Mouse (Mus musculus) neutrophil, adult 83 days (primary cell): ENCODE data around the gene Ccl28. TPM values are rescaled to one million over a fixed set of nuclear protein-coding genes. Genes with fewer than 3 reads are reported as not detected.

ENCODE experiments used
- total RNA-seq, 2 experiments: library from RNA; stranded (reverse); gene quantifications; one replicate each; pipeline ENCODE4 v1.2.4; 2023

Gene Ccl28
- not detected for total RNA-seq

DNA sequence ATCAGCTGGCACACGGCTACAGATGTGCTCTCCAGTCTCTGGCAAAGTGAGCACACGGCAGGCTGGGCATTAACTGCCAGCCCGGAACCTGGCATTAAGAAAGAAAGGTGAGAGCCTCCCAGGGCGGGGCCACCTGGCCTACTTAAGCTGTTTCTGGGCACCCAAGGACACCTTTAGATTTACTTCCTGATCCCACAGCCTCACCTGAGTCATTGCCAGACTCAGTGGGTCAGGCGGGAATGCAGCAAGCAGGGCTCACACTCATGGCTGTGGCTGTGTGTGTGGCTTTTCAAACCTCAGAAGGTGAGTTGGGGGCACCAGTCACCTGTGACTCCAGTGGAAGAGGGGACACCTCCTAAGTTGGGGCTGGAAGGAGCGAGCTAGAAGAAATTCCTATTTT, at the start of gene Ccl28:
TSS of gene Ccl28 (plus strand) at position 186 of the 400 bp plus-strand sequence.

DNA sequence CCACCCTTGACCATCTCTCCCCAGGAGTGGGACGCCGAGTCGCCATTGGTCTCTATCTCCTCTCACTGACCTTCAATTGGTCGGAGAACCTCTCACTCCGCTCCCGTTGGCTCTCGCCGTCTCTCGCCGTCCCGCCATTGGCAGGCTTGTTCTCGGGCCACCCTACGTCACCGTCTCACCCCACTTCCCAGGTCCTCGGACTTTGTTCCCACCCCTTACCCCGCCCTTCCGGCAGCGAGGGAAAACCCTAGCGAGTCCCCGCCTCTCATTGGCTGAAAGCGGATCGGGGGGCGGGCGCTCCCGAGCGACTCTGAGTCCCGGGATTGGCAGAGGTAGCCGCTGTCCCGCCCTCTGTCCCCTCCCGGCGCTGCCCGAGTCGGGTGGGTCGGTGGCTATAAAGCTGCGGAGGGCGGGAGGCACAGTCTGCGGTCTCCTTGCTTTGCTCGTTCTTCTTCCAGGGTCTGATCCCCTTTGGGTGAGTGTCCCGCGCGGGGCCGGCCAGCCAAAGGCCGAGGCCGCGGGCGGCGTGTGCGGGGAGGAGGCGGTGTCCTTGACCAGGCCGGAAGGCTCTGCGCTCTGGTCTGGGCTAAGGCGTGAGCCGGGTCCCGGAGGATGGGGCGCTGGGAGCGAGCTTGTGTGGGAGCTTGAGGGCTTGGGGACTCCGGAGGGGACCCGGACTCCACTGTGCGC, 66.6 kb downstream of the Ccl28 start, which contains the start of gene Hmgcs1:
TSS of gene Hmgcs1 (plus strand) at position 341 of the 690 bp plus-strand sequence.

Other genes with a start within 250 kb of the Ccl28 start
- gene Paip1, start 195.2 kb upstream of the Ccl28 start, total RNA-seq: 10 to 100 TPM; 40.9 to 41.9 TPM
- 10 to 100 TPM; 35.3 to 35.6 TPM for gene 4833420G17Rik, start 161.1 kb upstream of the Ccl28 start, total RNA-seq
- 1 to 10 TPM; 1.3 to 2.4 TPM for gene Tmem267, start 135.8 kb upstream of the Ccl28 start, total RNA-seq
- gene 3110070M22Rik, start 135.4 kb upstream of the Ccl28 start, total RNA-seq: 1 to 10 TPM in 1 of 2 experiments, under 1 TPM in 1; 0.73 to 1.1 TPM
- 10 to 100 TPM; 18.7 to 21.5 TPM for gene Hmgcs1, start 66.6 kb downstream of the Ccl28 start, total RNA-seq
- under 1 TPM; 0.55 to 0.64 TPM for gene Nim1k, start 132.1 kb downstream of the Ccl28 start, total RNA-seq
- 10 to 100 TPM; 38.6 to 42.0 TPM for gene Zfp131, start 167.1 kb downstream of the Ccl28 start, total RNA-seq
- not detected for gene AF067063, start 206.4 kb downstream of the Ccl28 start, total RNA-seq
- not detected for gene D13Ertd608e, start 212.2 kb downstream of the Ccl28 start, total RNA-seq